Mouse (Mus musculus): ENCODE measurements around the gene Acsl5. TPM values are rescaled to one million over a fixed set of nuclear protein-coding genes. Genes with fewer than 3 reads are reported as not detected.

Acsl5 gene
- total RNA-seq (2021) (100 to 1,000 TPM in 1 of 2 experiments, 10 to 100 TPM in 1; 86.1 to 324 TPM), polyA plus RNA-seq (2012; rRNA removed) (7.4 and 10.4 TPM in 2 replicates)
- long read RNA-seq, full-length matches to known transcripts = 56 of 86 reads
- long read RNA-seq, partial matches to known transcripts = 10 of 86 reads
- long read RNA-seq, other reads (novel, unspliced or antisense) = 20 of 86 reads

GRCm38 (mm10) chr19:55251383-55252124 is at the start of gene Acsl5:
Gene Acsl5, plus strand, starts transcription at chr19:55251938.
- peak; percentile 17 for DNase-seq

- DNase-seq = peak; percentile 47
Observed at GRCm38 (mm10) chr19:55206482-55207138, 45.1 kb upstream of the Acsl5 start.

GRCm38 (mm10) chr19:55207205-55207604 is 44.5 kb upstream of the Acsl5 start:
- no peak for DNase-seq

- no peak for DNase-seq
Observed at GRCm38 (mm10) chr19:55207746-55208538, 43.8 kb upstream of the Acsl5 start.

- no peak for DNase-seq
Observed at GRCm38 (mm10) chr19:55208654-55209053, 43.1 kb upstream of the Acsl5 start.

GRCm38 (mm10) chr19:55209084-55209483 is 42.7 kb upstream of the Acsl5 start:
- DNase-seq = no peak

- DNase-seq = no peak
Observed at GRCm38 (mm10) chr19:55211698-55212097, 40.0 kb upstream of the Acsl5 start.

GRCm38 (mm10) chr19:55213617-55214340 is 38.0 kb upstream of the Acsl5 start:
- no peak for DNase-seq

- no peak for DNase-seq
Observed at GRCm38 (mm10) chr19:55216876-55217275, 34.9 kb upstream of the Acsl5 start.

- no peak for DNase-seq
Observed at GRCm38 (mm10) chr19:55217365-55217764, 34.4 kb upstream of the Acsl5 start.

GRCm38 (mm10) chr19:55218192-55218739 is 33.5 kb upstream of the Acsl5 start:
- DNase-seq = peak; percentile 82

- no peak for DNase-seq
Observed at GRCm38 (mm10) chr19:55218741-55219221, 33.0 kb upstream of the Acsl5 start.

- DNase-seq = no peak
Observed at GRCm38 (mm10) chr19:55219359-55219758, 32.4 kb upstream of the Acsl5 start.

- no peak for DNase-seq
Observed at GRCm38 (mm10) chr19:55221208-55221607, 30.5 kb upstream of the Acsl5 start.

GRCm38 (mm10) chr19:55222268-55222667 is 29.5 kb upstream of the Acsl5 start:
- no peak for DNase-seq

GRCm38 (mm10) chr19:55226621-55227020 is 25.1 kb upstream of the Acsl5 start:
- DNase-seq = no peak

- DNase-seq = no peak
Observed at GRCm38 (mm10) chr19:55227135-55227534, 24.6 kb upstream of the Acsl5 start.

- no peak for DNase-seq
Observed at GRCm38 (mm10) chr19:55231081-55231480, 20.7 kb upstream of the Acsl5 start.

- DNase-seq = peak; percentile 90
Observed at GRCm38 (mm10) chr19:55232136-55232535, 19.6 kb upstream of the Acsl5 start.

- DNase-seq = peak; percentile 21
Observed at GRCm38 (mm10) chr19:55236026-55236425, 15.7 kb upstream of the Acsl5 start.

- DNase-seq = no peak
Observed at GRCm38 (mm10) chr19:55236564-55236963, 15.2 kb upstream of the Acsl5 start.
